Mouse (Mus musculus): ENCODE results near the gene Icam5. TPM values are rescaled to one million over a fixed set of nuclear protein-coding genes. Genes with fewer than 3 reads are reported as not detected.
"Not testable (repeated sequence)": the region's sequence is repeated elsewhere in the genome, so short reads cannot be mapped to it uniquely, and the experiment has no call there.

Icam5 gene
- polyA plus RNA-seq, 1 experiment from 2014 or later = 0.08 TPM

- WGBS = 52% methylated on average over 6 of the region's 6 CpGs
- TF ChIP-seq CTCF (IDR thresholded peaks at IDR 0.05; ENCODE audit: low read depth) = no peak
- Histone ChIP-seq H3K9ac (ENCODE audit: low read depth, low read length) (no peak overlapping the region), H3K27ac (ENCODE audit: low read depth, low read length) (no peak overlapping the region), H3K4me3 (ENCODE audit: low read depth, low read length) (no peak overlapping the region), H3K9me3 (ENCODE audit: control insufficient read depth) (no peaks in the 10 kb centered on the region), H3K4me1 (replicated peaks; ENCODE audit: control insufficient read depth, insufficient read depth, low read length) (no peaks in the 10 kb centered on the region), H3K4me2 (replicated peaks; ENCODE audit: low read depth) (peak overlapping the region; percentile 82; the same call in 1 of the 2 replicates), H3K36me3 (ENCODE audit: control insufficient read depth, insufficient read depth) (peaks cover 14% of the 10 kb centered on the region; the same call in 1 of the 2 replicates), H3K27me3 (replicated peaks; ENCODE audit: control insufficient read depth, insufficient read depth, low read length) (no peaks in the 10 kb centered on the region)
- ATAC-seq = no peak
Observed at GRCm38 (mm10) chr9:21001651-21002200, 30.1 kb upstream of the Icam5 start.

- Histone ChIP-seq H3K9me3 (ENCODE audit: control insufficient read depth) (no peaks in the 10 kb centered on the region), H3K4me3 (ENCODE audit: low read depth, low read length) (peak overlapping the region; percentile 85), H3K27me3 (replicated peaks; ENCODE audit: control insufficient read depth, insufficient read depth, low read length) (no peaks in the 10 kb centered on the region), H3K36me3 (ENCODE audit: control insufficient read depth, insufficient read depth) (peaks cover 19% of the 10 kb centered on the region), H3K9ac (ENCODE audit: low read depth, low read length) (peak overlapping the region; percentile 76; the same call in 1 of the 2 replicates), H3K27ac (ENCODE audit: low read depth, low read length) (peak overlapping the region; percentile 80), H3K4me1 (replicated peaks; ENCODE audit: control insufficient read depth, insufficient read depth, low read length) (no peaks in the 10 kb centered on the region), H3K4me2 (replicated peaks; ENCODE audit: low read depth) (peak overlapping the region; percentile 82)
- no peak; the same call in 1 of the 2 replicates for ATAC-seq
- WGBS = 10% methylated on average over 7 of the region's 7 CpGs
- TF ChIP-seq CTCF (IDR thresholded peaks at IDR 0.05; ENCODE audit: low read depth) = no peak
Observed at GRCm38 (mm10) chr9:21002270-21002626, 29.6 kb upstream of the Icam5 start.

- H3K27ac ChIP-seq (ENCODE audit: low read depth, low read length) = peak within 1 kb of the TSS; percentile 80
- ATAC-seq = peak; percentile 84
- H3K36me3 ChIP-seq (ENCODE audit: control insufficient read depth, insufficient read depth) = peaks cover 26% of the 10 kb centered on the region
- H3K4me3 ChIP-seq (ENCODE audit: low read depth, low read length) = peak within 1 kb of the TSS; percentile 85
- no peaks in the 10 kb centered on the region for H3K4me1 ChIP-seq (replicated peaks; ENCODE audit: control insufficient read depth, insufficient read depth, low read length)
- H3K9me3 ChIP-seq (ENCODE audit: control insufficient read depth) = no peaks in the 10 kb centered on the region
- peak within 1 kb of the TSS; percentile 82 for H3K4me2 ChIP-seq (replicated peaks; ENCODE audit: low read depth)
- WGBS = under 1% methylated on average over 72 of the region's 72 CpGs
- H3K27me3 ChIP-seq (replicated peaks; ENCODE audit: control insufficient read depth, insufficient read depth, low read length) = no peaks in the 10 kb centered on the region
- peak within 1 kb of the TSS; percentile 76 for H3K9ac ChIP-seq (ENCODE audit: low read depth, low read length)
- TF ChIP-seq CTCF (IDR thresholded peaks at IDR 0.05; ENCODE audit: low read depth) = peak; percentile 27; the same call in 1 of the 2 replicates
Observed at GRCm38 (mm10) chr9:21002627-21003551, 29.0 kb upstream of the Icam5 start, which contains the start of gene Mrpl4. Gene Mrpl4, plus strand, starts transcription at chr9:21002738.

- Histone ChIP-seq H3K9me3 (ENCODE audit: control insufficient read depth) (no peaks in the 10 kb centered on the region), H3K27ac (ENCODE audit: low read depth, low read length) (no peak overlapping the region), H3K4me1 (replicated peaks; ENCODE audit: control insufficient read depth, insufficient read depth, low read length) (no peaks in the 10 kb centered on the region), H3K9ac (ENCODE audit: low read depth, low read length) (no peak overlapping the region), H3K4me2 (replicated peaks; ENCODE audit: low read depth) (no peak overlapping the region), H3K27me3 (replicated peaks; ENCODE audit: control insufficient read depth, insufficient read depth, low read length) (no peaks in the 10 kb centered on the region), H3K4me3 (ENCODE audit: low read depth, low read length) (no peak overlapping the region), H3K36me3 (ENCODE audit: control insufficient read depth, insufficient read depth) (peaks cover 40% of the 10 kb centered on the region)
- 93% methylated on average over 10 of the region's 10 CpGs for WGBS
- ATAC-seq = no peak
- TF ChIP-seq CTCF (IDR thresholded peaks at IDR 0.05; ENCODE audit: low read depth) = no peak
Observed at GRCm38 (mm10) chr9:21007313-21007952, 24.4 kb upstream of the Icam5 start.

GRCm38 (mm10) chr9:21008007-21008406, 23.9 kb upstream of the Icam5 start:
- Histone ChIP-seq H3K4me1 (replicated peaks; ENCODE audit: control insufficient read depth, insufficient read depth, low read length) (no peaks in the 10 kb centered on the region), H3K36me3 (ENCODE audit: control insufficient read depth, insufficient read depth) (peaks cover 40% of the 10 kb centered on the region), H3K27me3 (replicated peaks; ENCODE audit: control insufficient read depth, insufficient read depth, low read length) (no peaks in the 10 kb centered on the region), H3K27ac (ENCODE audit: low read depth, low read length) (no peak overlapping the region), H3K9me3 (ENCODE audit: control insufficient read depth) (no peaks in the 10 kb centered on the region), H3K9ac (ENCODE audit: low read depth, low read length) (no peak overlapping the region), H3K4me3 (ENCODE audit: low read depth, low read length) (no peak overlapping the region), H3K4me2 (replicated peaks; ENCODE audit: low read depth) (no peak overlapping the region)
- peak; percentile 44 for TF ChIP-seq CTCF (IDR thresholded peaks at IDR 0.05; ENCODE audit: low read depth)
- 78% methylated on average over 7 of the region's 7 CpGs for WGBS
- no peak for ATAC-seq

GRCm38 (mm10) chr9:21010362-21010761, 21.5 kb upstream of the Icam5 start:
- Histone ChIP-seq H3K27me3 (replicated peaks; ENCODE audit: control insufficient read depth, insufficient read depth, low read length) (no peaks in the 10 kb centered on the region), H3K4me1 (replicated peaks; ENCODE audit: control insufficient read depth, insufficient read depth, low read length) (no peaks in the 10 kb centered on the region), H3K36me3 (ENCODE audit: control insufficient read depth, insufficient read depth) (peaks cover 33% of the 10 kb centered on the region), H3K4me2 (replicated peaks; ENCODE audit: low read depth) (no peak overlapping the region), H3K27ac (ENCODE audit: low read depth, low read length) (no peak overlapping the region), H3K9ac (ENCODE audit: low read depth, low read length) (no peak overlapping the region), H3K9me3 (ENCODE audit: control insufficient read depth) (no peaks in the 10 kb centered on the region), H3K4me3 (ENCODE audit: low read depth, low read length) (no peak overlapping the region)
- 23% methylated on average over 2 of the region's 2 CpGs for WGBS
- no peak for ATAC-seq
- TF ChIP-seq CTCF (IDR thresholded peaks at IDR 0.05; ENCODE audit: low read depth) = no peak

- H3K27me3 ChIP-seq (replicated peaks; ENCODE audit: control insufficient read depth, insufficient read depth, low read length); H3K27ac ChIP-seq (ENCODE audit: low read depth, low read length); ATAC-seq; H3K9ac ChIP-seq (ENCODE audit: low read depth, low read length); H3K4me2 ChIP-seq (replicated peaks; ENCODE audit: low read depth); H3K9me3 ChIP-seq (ENCODE audit: control insufficient read depth); H3K4me1 ChIP-seq (replicated peaks; ENCODE audit: control insufficient read depth, insufficient read depth, low read length); H3K4me3 ChIP-seq (ENCODE audit: low read depth, low read length): not testable (repeated sequence)
- 71% methylated on average over 9 of the region's 9 CpGs for WGBS
- peaks cover 31% of the 10 kb centered on the region for H3K36me3 ChIP-seq (ENCODE audit: control insufficient read depth, insufficient read depth)
Observed at GRCm38 (mm10) chr9:21010939-21011541, 20.8 kb upstream of the Icam5 start.
